Mouse (Mus musculus): ENCODE measurements around the gene Stip1. TPM values are rescaled to one million over a fixed set of nuclear protein-coding genes. Genes with fewer than 3 reads are reported as not detected.
"Not testable (repeated sequence)": the region's sequence is repeated elsewhere in the genome, so short reads cannot be mapped to it uniquely, and the experiment has no call there.

Stip1 gene
- polyA plus RNA-seq, 2 experiments: 170 to 205 TPM

DNA sequence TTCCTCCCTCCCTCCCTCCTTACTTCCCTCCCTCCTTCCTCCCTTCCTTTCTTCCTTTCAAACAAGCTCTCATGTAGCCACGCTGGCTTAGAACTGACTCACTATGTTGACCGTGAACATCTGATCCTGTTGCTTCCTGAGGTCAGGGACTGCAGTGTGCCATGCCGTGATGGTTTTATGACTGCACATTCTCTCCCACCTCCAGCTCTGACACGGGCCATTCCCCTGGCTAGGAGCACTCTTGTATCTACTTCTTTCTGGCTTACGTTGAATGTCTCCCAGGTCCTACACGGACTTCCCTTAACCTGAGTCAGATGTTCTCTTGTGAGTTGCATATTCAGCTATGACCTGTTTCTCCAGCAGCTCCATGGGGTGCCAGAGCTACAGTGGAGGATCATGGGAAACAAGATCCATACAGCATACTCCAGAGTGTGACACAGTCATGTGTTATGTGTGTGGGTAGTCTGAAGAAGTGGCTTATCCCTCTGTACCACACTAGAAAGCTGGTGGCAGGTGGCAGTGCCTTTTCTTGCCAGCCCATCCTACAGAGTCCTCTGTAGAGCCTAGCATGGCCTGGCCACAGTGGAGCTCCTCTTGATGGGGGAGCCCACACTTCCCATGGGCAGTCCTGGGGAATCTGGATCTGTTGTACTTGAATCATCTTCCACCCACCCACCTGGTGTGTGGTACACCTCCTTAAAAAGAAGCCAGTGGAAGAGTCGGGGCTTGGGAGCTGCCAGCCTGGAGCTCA lies 41.9 kb upstream of the Stip1 start:
- Histone ChIP-seq H3K4me2 (replicated peaks; ENCODE audit: low read depth, low read length, severe bottlenecking) (no peak overlapping the region), H3K9ac (ENCODE audit: low read depth, low read length, severe bottlenecking) (no peak overlapping the region), H3K27me3 (ENCODE audit: control insufficient read depth, insufficient read depth, low read length) (no peaks in the 10 kb centered on the region), H3K4me3 (replicated peaks; ENCODE audit: low read length) (no peak overlapping the region), H3K27ac (replicated peaks; ENCODE audit: low read depth, low read length) (no peak overlapping the region), H3K9me3 (ENCODE audit: control insufficient read depth, low read length) (no peaks in the 10 kb centered on the region), H3K36me3 (ENCODE audit: control insufficient read depth, insufficient read depth, low read length) (no peaks in the 10 kb centered on the region), H3K4me1 (ENCODE audit: control insufficient read depth, insufficient read depth, low read length) (peaks cover 24% of the 10 kb centered on the region; the same call in 1 of the 2 replicates)
- ATAC-seq (ENCODE audit: low FRiP score, low read depth) (no peak), DNase-seq (ENCODE audit: low spot score) (no peak)
- WGBS: 40% methylated on average over 7 of the region's 7 CpGs
- TF ChIP-seq POLR2A (IDR thresholded peaks at IDR 0.05; ENCODE audit: borderline replicate concordance, extremely low read depth, insufficient read depth, insufficient read length): no peak

GRCm38 (mm10) chr19:7078271-7078670 lies 38.5 kb upstream of the Stip1 start:
- Histone ChIP-seq H3K9me3 (ENCODE audit: control insufficient read depth, low read length) (no peaks in the 10 kb centered on the region), H3K4me1 (ENCODE audit: control insufficient read depth, insufficient read depth, low read length) (peaks cover 12% of the 10 kb centered on the region; the same call in 1 of the 2 replicates), H3K4me2 (replicated peaks; ENCODE audit: low read depth, low read length, severe bottlenecking) (no peak overlapping the region), H3K4me3 (replicated peaks; ENCODE audit: low read length) (no peak overlapping the region), H3K27me3 (ENCODE audit: control insufficient read depth, insufficient read depth, low read length) (no peaks in the 10 kb centered on the region), H3K36me3 (ENCODE audit: control insufficient read depth, insufficient read depth, low read length) (no peaks in the 10 kb centered on the region), H3K27ac (replicated peaks; ENCODE audit: low read depth, low read length) (no peak overlapping the region), H3K9ac (ENCODE audit: low read depth, low read length, severe bottlenecking) (no peak overlapping the region)
- ATAC-seq (ENCODE audit: low FRiP score, low read depth) (no peak), DNase-seq (ENCODE audit: low spot score) (no peak)
- 84% methylated on average over 7 of the region's 7 CpGs for WGBS
- TF ChIP-seq POLR2A (IDR thresholded peaks at IDR 0.05; ENCODE audit: borderline replicate concordance, extremely low read depth, insufficient read depth, insufficient read length): no peak

DNA sequence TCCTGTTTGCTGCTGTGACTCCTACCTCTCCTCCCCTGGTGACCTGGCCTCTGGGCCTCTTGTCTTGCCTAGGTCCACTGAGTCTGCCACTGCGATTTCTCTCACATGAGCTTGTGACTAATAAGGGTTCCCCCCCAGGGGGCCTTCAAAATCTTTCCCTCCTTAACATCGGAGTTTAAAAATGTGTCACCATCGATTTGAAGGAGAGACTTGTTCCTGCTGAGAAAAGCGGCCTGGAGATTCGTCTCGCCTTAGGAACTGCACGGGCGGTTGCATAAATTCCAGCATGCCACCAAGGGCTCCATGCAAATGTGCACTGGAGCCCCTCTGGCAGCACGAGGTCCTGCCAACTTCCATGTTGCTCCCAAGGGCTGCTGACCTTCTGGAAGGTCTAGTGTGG lies 37.9 kb upstream of the Stip1 start:
- no peaks in the 10 kb centered on the region for H3K36me3 ChIP-seq (ENCODE audit: control insufficient read depth, insufficient read depth, low read length)
- no peak overlapping the region for H3K27ac ChIP-seq (replicated peaks; ENCODE audit: low read depth, low read length)
- no peaks in the 10 kb centered on the region for H3K27me3 ChIP-seq (ENCODE audit: control insufficient read depth, insufficient read depth, low read length)
- no peak for TF ChIP-seq POLR2A (IDR thresholded peaks at IDR 0.05; ENCODE audit: borderline replicate concordance, extremely low read depth, insufficient read depth, insufficient read length)
- H3K9me3 ChIP-seq (ENCODE audit: control insufficient read depth, low read length): no peaks in the 10 kb centered on the region
- 61% methylated on average over 9 of the region's 9 CpGs for WGBS
- no peak for ATAC-seq (ENCODE audit: low FRiP score, low read depth)
- H3K4me2 ChIP-seq (replicated peaks; ENCODE audit: low read depth, low read length, severe bottlenecking): no peak overlapping the region
- no peak for DNase-seq (ENCODE audit: low spot score)
- no peak overlapping the region for H3K9ac ChIP-seq (ENCODE audit: low read depth, low read length, severe bottlenecking)
- peaks cover 9% of the 10 kb centered on the region; the same call in 1 of the 2 replicates for H3K4me1 ChIP-seq (ENCODE audit: control insufficient read depth, insufficient read depth, low read length)
- no peak overlapping the region for H3K4me3 ChIP-seq (replicated peaks; ENCODE audit: low read length)

DNA sequence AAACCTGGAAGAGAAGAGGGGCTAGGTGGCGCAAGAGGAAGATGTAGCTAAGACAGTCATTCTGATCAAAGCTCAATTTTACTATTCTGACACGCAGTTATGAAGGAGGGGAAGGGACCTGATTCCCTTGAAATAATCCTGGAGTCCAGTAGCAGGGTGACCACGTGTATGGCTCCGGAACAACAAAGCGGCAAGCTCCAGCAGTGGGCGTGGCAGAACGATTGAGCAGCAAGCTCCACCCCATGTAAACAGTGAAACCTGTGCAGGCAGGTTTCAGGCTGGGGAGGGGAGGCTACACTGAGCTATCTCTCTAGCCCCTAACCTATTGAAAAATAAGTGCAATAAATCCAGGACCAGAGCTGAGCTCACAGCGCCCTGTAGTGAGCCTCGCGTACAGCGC lies 35.6 kb upstream of the Stip1 start:
- not testable (repeated sequence) for H3K4me3 ChIP-seq (replicated peaks; ENCODE audit: low read length); H3K9me3 ChIP-seq (ENCODE audit: control insufficient read depth, low read length); H3K36me3 ChIP-seq (ENCODE audit: control insufficient read depth, insufficient read depth, low read length); H3K4me2 ChIP-seq (replicated peaks; ENCODE audit: low read depth, low read length, severe bottlenecking); ATAC-seq (ENCODE audit: low FRiP score, low read depth); DNase-seq (ENCODE audit: low spot score); H3K27me3 ChIP-seq (ENCODE audit: control insufficient read depth, insufficient read depth, low read length); H3K27ac ChIP-seq (replicated peaks; ENCODE audit: low read depth, low read length); H3K9ac ChIP-seq (ENCODE audit: low read depth, low read length, severe bottlenecking)
- peaks cover 20% of the 10 kb centered on the region for H3K4me1 ChIP-seq (ENCODE audit: control insufficient read depth, insufficient read depth, low read length)
- WGBS: 74% methylated on average over 11 of the region's 11 CpGs

DNA sequence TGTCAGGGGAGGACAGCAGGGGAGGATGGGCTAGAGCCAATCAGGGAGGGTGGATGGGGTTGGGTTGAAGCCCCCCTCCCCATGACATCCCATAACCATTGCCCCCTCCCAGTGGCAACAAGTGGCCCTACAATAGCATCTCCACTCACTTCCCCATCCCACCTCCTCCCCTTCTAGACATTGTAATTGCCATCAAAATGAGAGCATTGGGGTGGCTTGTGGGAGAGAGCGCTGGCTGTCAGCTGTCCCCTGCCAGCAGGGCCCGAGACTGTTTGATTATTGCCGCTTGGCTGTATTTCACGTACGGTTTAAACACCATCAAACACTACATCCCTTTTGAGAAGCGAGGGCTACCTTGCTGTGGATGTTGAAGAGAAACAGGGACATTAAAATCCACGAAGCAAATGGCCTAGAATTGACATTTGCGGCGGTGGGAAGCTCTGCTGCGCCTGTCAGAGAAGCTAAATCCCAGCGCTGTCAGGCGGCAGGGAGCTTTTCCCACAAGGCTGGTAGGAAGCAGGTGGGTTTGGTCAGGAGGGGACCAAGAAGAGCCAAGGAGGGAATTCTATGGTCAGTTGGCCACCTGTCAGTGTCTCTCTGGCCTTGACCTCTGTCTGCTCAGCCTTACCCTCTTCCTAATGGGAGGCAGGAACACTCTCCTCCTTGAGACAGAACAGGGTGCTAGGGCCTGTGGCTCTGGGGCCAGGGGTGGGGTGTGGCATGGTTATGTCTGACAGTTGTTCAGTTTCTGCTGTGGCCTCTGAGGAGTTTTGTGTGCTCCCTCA lies 34.4 kb upstream of the Stip1 start:
- H3K27me3 ChIP-seq (ENCODE audit: control insufficient read depth, insufficient read depth, low read length): no peaks in the 10 kb centered on the region
- ATAC-seq (ENCODE audit: low FRiP score, low read depth): no peak
- no peak overlapping the region for H3K27ac ChIP-seq (replicated peaks; ENCODE audit: low read depth, low read length)
- H3K9ac ChIP-seq (ENCODE audit: low read depth, low read length, severe bottlenecking): no peak overlapping the region
- no peaks in the 10 kb centered on the region for H3K9me3 ChIP-seq (ENCODE audit: control insufficient read depth, low read length)
- H3K36me3 ChIP-seq (ENCODE audit: control insufficient read depth, insufficient read depth, low read length): no peaks in the 10 kb centered on the region
- no peak for DNase-seq (ENCODE audit: low spot score)
- no peak overlapping the region for H3K4me3 ChIP-seq (replicated peaks; ENCODE audit: low read length)
- TF ChIP-seq POLR2A (IDR thresholded peaks at IDR 0.05; ENCODE audit: borderline replicate concordance, extremely low read depth, insufficient read depth, insufficient read length): no peak
- peaks cover 24% of the 10 kb centered on the region for H3K4me1 ChIP-seq (ENCODE audit: control insufficient read depth, insufficient read depth, low read length)
- 46% methylated on average over 12 of the region's 12 CpGs for WGBS
- no peak overlapping the region for H3K4me2 ChIP-seq (replicated peaks; ENCODE audit: low read depth, low read length, severe bottlenecking)

Measured in limb, embryonic 14.5 days (tissue).